Mouse (Mus musculus): ENCODE data around the gene Rnft1. TPM values are rescaled to one million over a fixed set of nuclear protein-coding genes. Genes with fewer than 3 reads are reported as not detected.

The Rnft1 gene
- polyA plus RNA-seq, 1 experiment from 2014 or later, result 22.5 TPM

- H3K9me3 ChIP-seq, result no peaks in the 10 kb centered on the region
- ATAC-seq (ENCODE audit: low FRiP score, low read depth), result no peak
- no peak overlapping the region for H3K9ac ChIP-seq (replicated peaks)
- 0 out of 2 replicates have a peak, but pooled peaks cover 7% of the 10 kb centered on the region for H3K36me3 ChIP-seq
- peaks cover 14% of the 10 kb centered on the region for H3K4me1 ChIP-seq
- WGBS, result 96% methylated on average over 1 of the region's 1 CpGs
- no peak overlapping the region for H3K4me2 ChIP-seq (replicated peaks)
- H3K4me3 ChIP-seq, result no peak overlapping the region
- no peak overlapping the region for H3K27ac ChIP-seq (replicated peaks)
- no peaks in the 10 kb centered on the region for H3K27me3 ChIP-seq
Observed at GRCm38 (mm10) chr11:86547412-86547811, 63.0 kb downstream of the Rnft1 start.

Other genes starting within 250 kb of the Rnft1 start
- 48.3 and 51.6 TPM in 2 replicates for gene Ints2, start 227.1 kb upstream of the Rnft1 start, polyA plus RNA-seq (2016; fragmentation: Nextera tagmentation; extraction: Ambion mirVana)
- 13.6 TPM in 2 replicates for gene Med13, start 127.1 kb upstream of the Rnft1 start, polyA plus RNA-seq (2016; fragmentation: Nextera tagmentation; extraction: Ambion mirVana)
- 60.5 and 65.9 TPM in 2 replicates for gene Rps6kb1, start 60.1 kb downstream of the Rnft1 start, polyA plus RNA-seq (2016; fragmentation: Nextera tagmentation; extraction: Ambion mirVana)
- 9.4 and 9.6 TPM in 2 replicates for gene Tubd1, start 60.3 kb downstream of the Rnft1 start, polyA plus RNA-seq (2016; fragmentation: Nextera tagmentation; extraction: Ambion mirVana)
- gene Vmp1, start 199.2 kb downstream of the Rnft1 start, polyA plus RNA-seq (2016; fragmentation: Nextera tagmentation; extraction: Ambion mirVana), result 87.4 and 92.9 TPM in 2 replicates
- 36.8 and 37.7 TPM in 2 replicates for gene Ptrh2, start 199.3 kb downstream of the Rnft1 start, polyA plus RNA-seq (2016; fragmentation: Nextera tagmentation; extraction: Ambion mirVana)

All from midbrain, embryonic 12.5 days (tissue).